Mouse (Mus musculus): ENCODE data around the gene Gm48552.

Gm48552 gene

GRCm38 (mm10) chr10:81419111-81419928 lies 30.5 kb downstream of the Gm48552 start:
- no peak for DNase-seq (ENCODE audit: low spot score)

DNA sequence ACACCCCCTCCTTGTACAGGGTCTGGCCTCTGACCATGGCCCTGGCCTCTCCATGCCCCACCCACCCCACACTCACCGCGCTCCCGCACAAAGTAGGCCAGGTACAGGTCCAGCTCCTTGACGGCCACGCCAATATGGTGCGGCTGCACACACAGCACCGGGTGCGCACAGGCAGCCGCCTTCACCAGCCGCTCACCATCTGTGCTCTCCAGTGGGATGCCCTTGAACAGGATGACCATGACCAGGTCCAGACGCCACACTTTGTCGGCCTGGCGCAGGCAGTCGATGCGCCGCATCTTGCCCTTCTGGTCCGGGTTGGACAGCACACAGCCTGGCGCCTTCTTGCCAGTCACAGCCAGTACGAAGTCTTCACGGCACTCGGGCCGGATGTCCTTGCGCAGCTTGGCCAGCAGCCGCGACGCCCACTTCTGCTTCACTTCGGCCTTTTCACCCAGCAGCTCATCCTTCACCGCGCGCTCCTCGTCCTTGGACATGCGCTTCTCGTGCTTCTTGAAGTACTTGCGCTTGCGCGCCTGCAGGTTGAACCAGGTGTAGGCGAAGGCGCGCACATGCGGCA lies 31.5 kb downstream of the Gm48552 start:
- DNase-seq (ENCODE audit: low spot score) = no peak

GRCm38 (mm10) chr10:81421041-81421796 lies 32.4 kb downstream of the Gm48552 start:
- no peak for DNase-seq (ENCODE audit: low spot score)

DNA sequence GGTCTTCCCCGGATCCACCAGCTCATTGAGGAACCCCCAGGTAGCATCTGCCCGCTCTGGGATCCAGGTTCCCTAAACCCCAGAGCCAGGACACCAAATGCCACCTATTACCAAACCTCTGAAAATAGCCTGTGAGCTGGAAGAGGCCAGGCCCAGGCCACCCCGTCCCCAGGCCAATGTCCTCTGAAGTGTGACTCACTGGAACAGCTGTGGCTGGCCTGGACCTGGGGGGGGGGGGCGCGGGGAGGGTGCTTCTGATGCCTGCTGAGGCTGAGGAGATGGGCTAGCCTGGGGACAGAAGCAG lies 32.9 kb downstream of the Gm48552 start:
- DNase-seq (ENCODE audit: low spot score) = no peak

DNA sequence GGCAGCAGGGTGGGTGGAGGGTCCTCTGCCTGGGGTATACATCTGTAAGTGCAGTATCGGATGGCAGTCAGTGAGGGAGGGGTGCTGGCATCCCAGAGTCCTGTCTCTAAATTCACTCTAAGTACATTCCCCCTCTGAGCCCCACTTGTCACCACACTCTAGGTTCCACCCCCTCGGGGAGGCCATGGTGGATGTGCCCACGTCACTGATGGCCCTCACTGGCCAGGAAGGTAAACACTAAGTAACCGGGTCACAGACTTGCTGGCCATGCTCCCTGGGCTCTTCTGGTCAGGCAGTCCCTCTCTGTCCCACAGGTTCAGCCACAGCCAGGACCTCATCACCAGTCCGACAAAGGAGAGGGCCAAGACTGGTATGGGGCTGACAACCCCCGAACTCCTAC lies 33.4 kb downstream of the Gm48552 start:
- DNase-seq (ENCODE audit: low spot score) = no peak

- no peak for DNase-seq (ENCODE audit: low spot score)
Measured at GRCm38 (mm10) chr10:81422661-81423217, 33.9 kb downstream of the Gm48552 start.

- DNase-seq (ENCODE audit: low spot score) = no peak
Measured at GRCm38 (mm10) chr10:81423476-81424245, 34.9 kb downstream of the Gm48552 start.

- DNase-seq (ENCODE audit: low spot score) = no peak
Measured at GRCm38 (mm10) chr10:81424246-81425051, 35.6 kb downstream of the Gm48552 start.

DNA sequence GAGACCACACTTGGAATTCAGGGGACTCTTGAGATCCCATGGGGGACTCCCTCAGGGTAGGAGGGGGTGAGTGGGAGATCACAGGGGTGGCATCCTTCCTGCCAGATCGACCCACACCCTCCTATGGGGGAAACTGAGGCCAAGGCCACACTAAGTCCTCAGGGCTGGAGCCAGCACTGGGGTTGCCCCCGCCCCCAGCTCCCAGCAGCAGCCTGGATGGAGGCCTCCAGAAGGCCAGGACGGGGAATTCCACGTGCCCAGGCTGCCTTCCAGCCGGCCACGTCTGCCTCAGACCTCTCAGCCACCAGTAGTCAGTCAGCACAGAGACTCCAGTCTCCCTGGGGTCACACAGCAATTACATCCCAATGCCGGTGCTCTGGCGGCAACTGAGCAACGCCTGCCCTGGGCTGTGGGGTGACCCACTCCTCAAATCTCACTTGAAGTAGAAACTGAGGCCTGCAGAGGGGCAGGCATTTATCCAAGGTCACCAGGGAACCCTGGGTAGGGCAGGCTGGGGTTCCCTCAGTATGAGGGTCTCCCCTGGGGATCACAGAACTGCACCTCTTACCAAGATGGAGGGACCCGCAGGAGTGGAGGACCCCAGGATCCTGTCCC lies 36.5 kb downstream of the Gm48552 start:
- DNase-seq (ENCODE audit: low spot score) = no peak

DNA sequence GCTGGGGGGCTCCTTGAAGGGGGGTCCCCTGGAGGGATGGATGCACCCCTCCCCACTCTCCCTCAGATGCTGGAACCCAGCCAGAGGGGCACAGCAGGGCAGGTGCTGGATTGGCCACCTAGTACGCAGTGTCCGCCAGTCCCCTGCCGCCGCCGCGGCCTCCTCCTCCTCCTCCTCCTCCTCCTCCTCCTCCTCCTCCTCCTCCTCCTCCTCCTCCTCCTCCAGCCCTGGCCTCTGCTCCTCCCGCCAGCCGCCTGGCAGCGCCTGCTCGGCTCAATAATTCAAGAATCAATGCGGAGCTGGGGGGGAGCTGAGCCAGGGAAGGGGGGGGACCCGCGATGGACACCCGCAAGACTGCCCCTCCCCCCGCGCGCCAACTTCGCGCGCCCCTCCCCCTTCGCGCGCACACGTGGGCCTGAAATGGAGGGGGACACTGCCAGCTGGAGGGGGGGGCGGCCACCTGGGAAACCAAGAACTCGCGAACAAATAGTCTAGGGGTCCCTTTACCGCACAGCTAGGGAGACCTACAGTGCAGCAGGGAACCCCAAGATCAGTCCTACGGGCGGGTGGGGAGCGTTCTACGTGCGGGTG lies 37.4 kb downstream of the Gm48552 start:
- DNase-seq (ENCODE audit: low spot score) = no peak

DNA sequence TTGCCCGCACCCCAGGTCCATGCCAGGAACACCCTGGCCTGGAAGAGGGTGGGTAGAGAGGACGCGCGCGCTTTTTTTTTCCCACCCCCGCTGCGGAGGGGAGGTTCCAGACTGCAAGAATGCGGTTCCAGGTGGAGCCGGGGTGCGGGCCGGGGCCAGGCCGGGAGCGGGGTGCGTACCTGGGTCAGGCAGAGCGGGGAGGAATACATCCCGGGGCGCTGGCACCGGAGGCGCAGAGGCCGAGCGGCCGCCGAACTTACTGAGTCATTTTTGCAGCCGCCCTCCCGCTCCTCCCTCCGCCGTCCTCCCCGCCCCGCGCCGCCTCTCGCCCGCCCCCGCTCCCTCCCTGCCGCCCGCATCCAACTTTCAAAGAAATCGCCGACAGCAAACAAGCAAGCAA lies 38.1 kb downstream of the Gm48552 start:
- peak; percentile 60 for DNase-seq (ENCODE audit: low spot score)

GRCm38 (mm10) chr10:81427327-81427726 lies 38.5 kb downstream of the Gm48552 start:
- no peak for DNase-seq (ENCODE audit: low spot score)

- DNase-seq (ENCODE audit: low spot score) = no peak
Measured at GRCm38 (mm10) chr10:81427804-81428506, 39.1 kb downstream of the Gm48552 start.

- no peak for DNase-seq (ENCODE audit: low spot score)
Measured at GRCm38 (mm10) chr10:81428507-81428870, 39.7 kb downstream of the Gm48552 start.

DNA sequence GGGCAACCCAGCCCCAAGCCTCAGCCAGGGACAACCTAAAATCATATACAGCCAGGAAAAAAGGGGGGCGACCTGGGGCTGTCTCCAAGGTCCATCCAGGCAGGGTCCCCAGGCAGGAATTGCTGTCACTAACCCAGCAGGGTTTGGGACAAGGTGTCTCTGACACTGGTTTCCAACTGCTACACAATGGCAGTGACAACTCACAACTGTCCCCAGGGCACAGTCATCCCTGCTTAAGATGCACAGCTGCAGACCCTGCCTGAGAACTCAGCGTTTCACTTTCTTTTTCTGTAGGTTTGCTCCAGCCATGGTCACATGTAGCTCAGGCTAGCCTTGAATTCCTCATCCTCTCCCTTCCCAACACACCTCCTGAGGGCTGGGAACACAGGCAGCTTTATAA lies 40.3 kb downstream of the Gm48552 start:
- no peak for DNase-seq (ENCODE audit: low spot score)

DNA sequence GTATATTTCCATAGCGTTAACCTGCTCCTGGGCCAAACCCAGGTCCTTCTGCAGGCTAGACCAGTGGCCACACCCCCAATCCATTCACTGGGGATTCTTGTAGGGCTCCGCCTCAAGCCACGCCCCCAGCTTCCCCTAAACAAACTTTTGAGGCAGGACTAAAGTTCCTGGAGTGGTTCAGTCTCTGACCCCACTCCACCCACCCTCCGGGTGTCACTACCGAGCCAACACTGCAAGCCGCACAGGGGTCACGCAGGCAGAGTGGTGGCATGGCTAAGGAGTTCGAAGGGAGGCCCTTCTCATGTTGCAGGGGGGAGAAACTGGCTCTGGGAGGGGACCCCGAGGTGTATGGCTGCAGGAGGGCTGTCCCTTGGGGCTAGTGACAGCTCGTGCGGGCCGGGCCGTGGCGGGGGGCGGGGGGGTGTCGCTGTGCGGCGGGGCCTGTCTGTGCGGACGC lies 40.8 kb downstream of the Gm48552 start:
- DNase-seq (ENCODE audit: low spot score) = peak; percentile 95

- DNase-seq (ENCODE audit: low spot score) = peak; percentile 78
Measured at GRCm38 (mm10) chr10:81430141-81430830, 41.5 kb downstream of the Gm48552 start.

- DNase-seq (ENCODE audit: low spot score) = no peak
Measured at GRCm38 (mm10) chr10:81430831-81431525, 42.2 kb downstream of the Gm48552 start.
